Mouse (Mus musculus) liver, adult 2 months (tissue): ENCODE measurements around the gene Zdhhc4.

Experiments
- CTCF ChIP-seq: fragments of 200-500 bp; IDR thresholded peaks from 2 replicates; pipeline ENCODE4 v1.5.1; 2011; ENCODE audit warnings: low read depth, low read length, control low read depth
- POLR2A ChIP-seq: fragments of 200-500 bp; IDR thresholded peaks from 2 replicates; pipeline ENCODE4 v1.6.1; 2011; ENCODE audit warnings: low read length, control low read depth; ENCODE audit not compliant: insufficient read depth; ENCODE audit errors: extremely low read depth

DNA sequence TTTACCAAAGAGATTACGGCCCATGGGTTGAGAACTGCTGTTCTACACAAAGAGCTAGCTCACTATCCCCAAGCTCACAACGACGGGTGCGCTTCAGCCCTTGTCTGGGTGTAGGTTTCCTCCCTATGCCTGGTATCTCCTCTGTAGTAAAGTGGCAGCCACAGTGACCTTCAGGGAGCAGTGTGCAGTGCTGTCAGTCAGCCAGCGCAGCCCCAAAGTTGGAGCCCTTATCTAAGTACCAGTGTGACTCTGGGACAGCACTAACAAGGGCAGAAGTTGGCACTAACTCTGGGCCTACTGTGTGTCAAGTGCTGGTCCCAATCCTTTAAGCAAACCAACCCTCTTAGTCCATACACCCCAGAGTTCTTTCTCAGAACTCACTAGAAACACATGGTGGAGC lies 20.2 kb downstream of the Zdhhc4 start:
- TF ChIP-seq CTCF (no peak), POLR2A (no peak)
